Mouse (Mus musculus): ENCODE measurements around the gene Cfap300. TPM values are rescaled to one million over a fixed set of nuclear protein-coding genes. Genes with fewer than 3 reads are reported as not detected.

Gene Cfap300
- not detected for total RNA-seq (2023)

DNA sequence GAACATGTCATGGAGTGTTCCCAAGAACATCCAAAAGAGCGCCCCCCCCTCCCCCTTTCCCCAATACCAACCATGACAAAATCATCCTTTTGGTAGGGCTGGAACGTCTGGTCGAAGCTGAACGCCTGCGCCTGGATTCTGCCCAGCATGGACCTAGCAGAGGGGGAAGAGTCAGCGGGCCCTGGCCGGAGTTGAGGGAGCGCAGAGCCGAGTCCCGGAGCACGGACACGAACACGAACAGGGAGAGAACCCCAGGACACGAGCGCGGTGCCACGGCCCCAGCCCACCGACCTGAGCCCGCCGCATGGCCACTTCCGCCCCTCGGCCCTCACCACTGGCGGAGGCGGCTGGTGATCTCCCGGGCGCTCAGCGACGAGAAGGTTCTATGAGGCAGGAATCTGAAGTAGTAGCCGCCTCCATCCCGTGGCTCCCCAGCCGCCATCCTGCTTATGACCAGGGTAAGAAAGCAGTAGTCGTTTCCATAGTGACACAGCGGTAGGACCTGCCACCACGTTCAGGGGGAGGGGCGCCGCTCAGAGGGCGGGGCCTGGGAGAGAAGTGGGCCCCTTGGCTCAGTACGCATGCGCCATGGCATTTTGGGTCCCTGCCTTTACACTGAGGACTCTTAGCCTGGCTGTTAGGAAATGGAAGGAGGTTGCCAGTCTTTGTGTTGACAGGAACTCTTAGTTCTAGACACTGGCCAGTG, at the start of gene Cfap300:
Gene Cfap300 (minus strand): TSS at position 486 of the 706 bp plus-strand sequence.

DNA sequence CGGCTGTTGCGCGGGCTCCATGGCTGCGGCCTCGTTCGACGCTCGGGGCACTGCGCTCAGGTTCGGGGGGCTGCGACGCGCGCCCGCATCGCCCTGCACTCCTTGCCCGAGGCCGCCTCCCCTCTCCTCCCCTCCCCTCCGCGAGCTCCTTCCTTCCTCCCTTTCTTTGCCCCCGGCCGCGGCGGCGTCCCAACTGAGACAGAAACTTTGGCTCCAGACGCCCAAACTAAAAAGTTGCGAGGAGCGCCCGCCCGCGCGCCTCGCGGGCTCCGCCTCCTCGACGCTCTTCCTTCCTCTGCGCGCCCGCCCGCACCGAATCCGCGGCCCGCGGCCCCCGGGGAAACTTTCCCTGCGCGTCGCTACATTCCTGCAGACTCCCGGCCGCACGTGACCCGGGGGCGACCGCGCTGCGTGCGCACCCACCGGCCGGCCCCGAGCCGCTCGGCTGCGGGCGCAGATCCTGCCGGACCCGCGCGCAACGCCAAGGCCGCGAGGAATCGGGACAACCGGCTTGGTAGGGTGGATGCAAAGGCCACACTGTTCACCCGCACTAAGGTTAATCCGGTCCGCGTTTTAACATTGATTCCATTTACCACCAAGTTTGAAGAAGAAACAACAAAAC, 38.1 kb downstream of the Cfap300 start, which contains the start of gene Yap1:
Gene Yap1 (minus strand): TSS at position 227 of the 622 bp plus-strand sequence.

Other genes starting within 250 kb of the Cfap300 start
- 10 to 100 TPM; 36.9 to 37.3 TPM for gene Birc2, start 205.8 kb downstream of the Cfap300 start, total RNA-seq (2023)
- 100 to 1,000 TPM; 104 to 119 TPM for gene Birc3, start 169.6 kb downstream of the Cfap300 start, total RNA-seq (2023)
- under 1 TPM; 0.28 to 0.60 TPM for gene Yap1, start 38.2 kb downstream of the Cfap300 start, total RNA-seq (2023)
- not detected for gene Cep126, start 91.5 kb upstream of the Cfap300 start, total RNA-seq (2023)